Mouse (Mus musculus) brown adipose tissue, adult 24 weeks (tissue): ENCODE results near the gene Commd8. TPM values are rescaled to one million over a fixed set of nuclear protein-coding genes. Genes with fewer than 3 reads are reported as not detected.

Experiments
- H3K27ac ChIP-seq: fragments of 200-500 bp; replicated peaks from 2 replicates; pipeline ENCODE4 v1.5.1; 2012; ENCODE audit warnings: low read depth, mild to moderate bottlenecking, low read length
- H3K4me1 ChIP-seq: fragments of 200-500 bp; 2 replicates; pipeline ENCODE4 v1.6.1; 2012; ENCODE audit warnings: low read length, mixed read lengths; ENCODE audit not compliant: control insufficient read depth, insufficient read depth, insufficient read length
- H3K4me3 ChIP-seq: fragments of 200-500 bp; 2 replicates; pipeline ENCODE4 v1.5.1; 2012; ENCODE audit warnings: low read depth, mild to moderate bottlenecking, low read length, moderate library complexity; ENCODE audit not compliant: insufficient read depth
- polyA plus RNA-seq: library from polyadenylated mRNA; stranded (reverse); fragments of >200 nt; gene quantifications from 2 replicates; pipeline ENCODE4 v1.2.4, GENCODE M21; 2012; ENCODE audit not compliant: missing spikeins, insufficient read depth, insufficient read length

Gene Commd8
- polyA plus RNA-seq, 1 experiment = 88.5 TPM

GRCm38 (mm10) chr5:72150870-72151269, 17.1 kb downstream of the Commd8 start:
- Histone ChIP-seq H3K27ac (no peak overlapping the region), H3K4me3 (no peak overlapping the region), H3K4me1 (no peaks in the 10 kb centered on the region)

DNA sequence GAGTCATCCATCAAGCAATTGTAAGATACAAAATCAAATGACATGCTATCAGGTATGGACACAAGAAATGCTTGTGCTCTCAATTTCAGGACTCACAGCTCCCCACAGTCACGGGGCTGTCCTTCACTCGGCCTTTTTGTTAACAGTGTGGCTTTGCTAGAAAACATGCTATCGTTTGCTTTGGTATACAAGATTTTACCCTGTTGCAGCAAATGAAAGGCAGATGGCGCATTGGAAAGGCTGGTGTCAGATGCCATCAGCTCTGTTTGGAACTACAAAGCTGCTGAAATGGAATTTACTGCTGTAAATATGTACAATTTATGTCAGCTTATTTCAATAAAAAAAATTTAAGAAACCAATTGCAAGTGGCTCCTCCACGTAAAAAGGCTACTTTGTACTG, 19.3 kb downstream of the Commd8 start:
- Histone ChIP-seq H3K4me1 (no peaks in the 10 kb centered on the region), H3K4me3 (no peak overlapping the region), H3K27ac (no peak overlapping the region)

DNA sequence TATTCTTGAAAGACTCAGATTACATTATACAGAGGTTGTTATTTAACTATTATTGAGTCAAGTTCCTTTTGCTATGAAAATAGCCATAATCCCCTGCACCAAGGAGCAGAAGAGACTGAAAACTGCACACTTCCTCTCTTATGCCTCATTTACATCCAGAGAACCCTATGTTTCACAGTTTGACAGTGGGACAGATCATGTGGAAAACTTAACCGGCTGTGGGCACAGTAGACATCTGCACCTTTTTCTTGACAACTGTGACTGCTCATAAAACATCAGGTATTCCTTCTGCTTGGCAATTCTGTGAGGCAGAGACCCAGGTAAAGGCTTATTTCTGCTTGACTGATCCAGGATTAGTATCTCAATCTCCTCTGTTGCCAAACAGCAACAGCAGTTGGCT, 28.4 kb downstream of the Commd8 start:
- H3K4me1 ChIP-seq = no peaks in the 10 kb centered on the region
- no peak overlapping the region for H3K4me3 ChIP-seq

GRCm38 (mm10) chr5:72138256-72138655, 29.7 kb downstream of the Commd8 start:
- H3K4me3 ChIP-seq = no peak overlapping the region
- H3K4me1 ChIP-seq = no peaks in the 10 kb centered on the region
- no peak overlapping the region for H3K27ac ChIP-seq

More for the DNA sequence above, 28.4 kb downstream of the Commd8 start:
- H3K27ac ChIP-seq = no peak overlapping the region

DNA sequence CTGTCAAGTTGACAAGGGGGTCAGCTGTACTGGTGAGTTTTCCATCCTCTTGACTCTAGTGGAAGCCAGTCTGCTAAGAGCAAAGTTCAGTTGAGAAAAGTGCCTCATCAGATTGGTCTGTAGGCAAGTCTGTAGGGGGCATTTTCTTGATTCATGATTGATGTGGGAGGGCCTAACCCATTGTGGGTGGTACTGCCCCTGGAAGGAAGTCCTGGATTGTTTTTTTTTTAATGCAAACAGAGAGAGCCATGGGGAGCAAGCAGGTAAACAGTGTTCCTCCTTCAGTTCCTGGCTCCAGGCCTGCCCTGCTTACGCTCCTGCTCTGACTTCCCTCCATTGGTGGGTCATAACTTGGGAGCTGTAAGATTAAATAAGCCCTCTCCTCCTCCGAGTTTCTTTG, 34.1 kb downstream of the Commd8 start:
- no peak overlapping the region for H3K27ac ChIP-seq
- no peaks in the 10 kb centered on the region for H3K4me1 ChIP-seq
- H3K4me3 ChIP-seq = no peak overlapping the region

DNA sequence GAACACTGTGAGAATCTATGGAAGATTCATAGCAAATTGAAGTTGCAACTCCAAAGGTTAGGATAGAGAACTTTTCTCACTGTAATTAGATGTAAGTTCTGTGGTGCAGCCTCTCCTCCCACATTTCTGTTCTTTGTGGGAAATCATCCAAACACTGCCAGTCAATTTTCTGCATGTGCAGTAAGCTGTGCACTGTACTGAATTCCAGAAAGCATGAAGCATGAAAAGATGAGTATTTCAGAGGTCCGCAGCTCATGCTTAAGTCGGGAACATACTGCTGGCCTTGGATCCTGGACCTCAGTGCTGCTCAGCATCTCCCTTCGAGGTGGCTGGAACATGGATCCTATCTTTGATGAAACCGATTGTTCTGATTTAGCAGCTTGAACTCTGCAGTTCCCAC, 41.3 kb downstream of the Commd8 start:
- H3K27ac ChIP-seq = no peak overlapping the region

GRCm38 (mm10) chr5:72122414-72123037, 45.5 kb downstream of the Commd8 start:
- no peaks in the 10 kb centered on the region for H3K4me1 ChIP-seq
- H3K4me3 ChIP-seq = no peak overlapping the region
- H3K27ac ChIP-seq = no peak overlapping the region

More for the DNA sequence above, 41.3 kb downstream of the Commd8 start:
- Histone ChIP-seq H3K4me1 (no peaks in the 10 kb centered on the region), H3K4me3 (no peak overlapping the region)
